Mouse (Mus musculus) cerebellum, postnatal 10 days (tissue): ENCODE measurements at regions not wholly inside any gene's neighbourhood (a gene's known extent, or its start where the extent isn't known, plus 50 kb on each side); places are given as distances from the start of the nearest gene placed in this dataset.

Experiments
- DNase-seq, 2 experiments: peaks; one replicate each; pipeline ENCODE4 v3.0.0; 2021; ENCODE audit warnings: mixed read lengths in 2 of 2

GRCm38 (mm10) chr15:46592868-46593267 is 6458.7 kb downstream of the 9330182O14Rik start:
- no peak for DNase-seq

- peak; percentile 10 to 27 for DNase-seq
These were observed 6464.2 kb downstream of the 9330182O14Rik start for GRCm38 (mm10) chr15:46598328-46598727.

GRCm38 (mm10) chr15:46623431-46624029 is 6489.4 kb downstream of the 9330182O14Rik start:
- DNase-seq: no peak

GRCm38 (mm10) chr15:46625001-46625632 is 6491.0 kb downstream of the 9330182O14Rik start:
- no peak for DNase-seq
